Mouse (Mus musculus) ZHBTc4 (cell line): ENCODE measurements at regions not wholly inside any gene's neighbourhood (a gene's known extent, or its start where the extent isn't known, plus 50 kb on each side); places are given as distances from the start of the nearest gene placed in this dataset.

Source experiments
- DNase-seq: peaks from one replicate; pipeline ENCODE4 v3.0.0-alpha.2; 2011; ENCODE audit warnings: low read depth, low spot score

DNA sequence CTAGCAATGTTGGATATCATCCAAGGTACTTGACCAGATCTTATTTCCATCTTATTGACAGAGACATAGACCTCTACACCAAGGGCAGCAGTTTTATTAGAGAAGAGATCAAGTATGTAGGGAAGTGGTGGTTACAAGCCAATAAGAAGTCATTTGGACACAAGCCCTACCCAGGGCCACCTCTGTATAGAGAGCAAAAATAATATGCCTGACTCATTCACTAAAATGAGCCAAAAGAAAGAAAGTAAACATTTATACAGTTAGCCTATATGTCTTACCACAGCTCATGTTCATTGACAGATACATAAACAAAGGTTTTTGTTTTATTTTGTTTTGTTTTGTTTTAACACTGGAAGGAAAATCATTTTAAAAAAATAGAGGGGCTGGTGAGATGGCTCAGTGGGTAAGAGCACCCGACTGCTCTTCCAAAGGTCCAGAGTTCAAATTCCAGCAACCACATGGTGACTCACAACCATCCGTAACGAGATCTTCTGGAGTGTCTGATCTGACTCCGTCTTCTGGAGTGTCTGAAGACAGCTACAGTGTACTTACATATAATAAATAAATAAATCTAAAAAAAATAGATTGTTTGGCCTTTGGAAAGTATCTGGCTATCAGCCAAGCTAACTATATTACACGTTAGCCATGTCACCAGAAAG, 76.9 kb downstream of the Rlim start:
- no peak for DNase-seq

DNA sequence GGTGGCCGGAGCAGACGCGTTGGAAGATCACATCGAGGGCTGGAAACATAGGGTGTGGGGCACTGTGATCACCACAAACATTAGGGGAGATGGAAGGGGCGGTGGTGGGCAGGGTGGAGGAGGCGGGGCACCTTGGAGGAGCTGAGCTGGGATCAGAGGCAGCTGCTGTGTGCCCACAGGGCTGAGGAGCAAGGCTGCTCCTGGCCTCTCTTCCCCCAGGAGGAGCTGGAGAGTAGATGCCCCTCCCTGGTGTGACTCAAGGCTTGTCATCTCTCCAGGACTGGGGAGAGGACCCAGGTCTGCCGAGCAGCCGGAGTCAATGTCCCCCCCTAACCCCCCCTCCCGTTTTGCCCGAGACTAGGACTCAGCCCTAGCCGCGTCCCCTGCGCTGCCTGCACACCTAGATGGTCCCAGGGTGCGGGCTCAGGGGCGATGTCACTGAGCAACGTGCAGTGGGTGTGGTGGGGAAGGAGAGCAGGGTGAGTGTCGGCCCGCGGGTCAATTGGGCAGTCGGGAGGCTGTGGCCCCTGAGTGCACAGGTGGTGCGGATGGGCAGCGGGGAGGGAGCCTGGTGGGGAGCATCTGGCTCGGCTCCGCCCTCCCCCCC, 57.6 kb upstream of the Slc16a2 start:
- peak; percentile 1 for DNase-seq
